Mouse (Mus musculus): ENCODE results near the gene Tbata.

- TF ChIP-seq POU5F1 (IDR thresholded peaks at IDR 0.05; ENCODE audit: borderline replicate concordance, low read length) (no peak), CTCF (conservative IDR thresholded peaks at IDR 0.05; ENCODE audit: low read length) (no peak), NANOG (IDR thresholded peaks at IDR 0.05; ENCODE audit: borderline replicate concordance, low read length) (no peak)
Observed at GRCm38 (mm10) chr10:61168393-61168792, 3.4 kb upstream of the Tbata start.

Data from E14TG2a.4 (cell line).